Mouse (Mus musculus): ENCODE data around the gene Scube2. TPM values are rescaled to one million over a fixed set of nuclear protein-coding genes. Genes with fewer than 3 reads are reported as not detected.

Gene Scube2
- 1.3 and 2.0 TPM in 2 replicates for polyA plus RNA-seq (2014; fragmentation: Nextera tagmentation; extraction: Ambion mirVana)

- Histone ChIP-seq H3K27me3 (ENCODE audit: insufficient read depth, low read length) (peaks cover 18% of the 10 kb centered on the region), H3K27ac (ENCODE audit: low read depth) (no peak within 1 kb of the TSS), H3K9ac (peak within 1 kb of the TSS; percentile 60), H3K36me3 (ENCODE audit: insufficient read depth) (no peaks in the 10 kb centered on the region), H3K9me3 (ENCODE audit: low read depth, low read length) (no peaks in the 10 kb centered on the region), H3K4me1 (ENCODE audit: insufficient read depth) (no peaks in the 10 kb centered on the region), H3K4me3 (ENCODE audit: low read depth, low read length) (peak within 1 kb of the TSS; percentile 57), H3K4me2 (peak within 1 kb of the TSS; percentile 94)
- ATAC-seq (ENCODE audit: insufficient read depth): peak; percentile 79
- DNase-seq: peak; percentile 57
- no peak for TF ChIP-seq CTCF (IDR thresholded peaks at IDR 0.05; ENCODE audit: low read depth)
- 1% methylated on average over 67 of the region's 69 CpGs for WGBS
These were observed at the start of gene Scube2 for GRCm38 (mm10) chr7:109865370-109866229. Gene Scube2 (minus strand): TSS chr7:109865679.

- Histone ChIP-seq H3K9ac (no peak overlapping the region), H3K9me3 (ENCODE audit: low read depth, low read length) (no peaks in the 10 kb centered on the region), H3K4me1 (ENCODE audit: insufficient read depth) (no peaks in the 10 kb centered on the region), H3K27ac (ENCODE audit: low read depth) (no peak overlapping the region), H3K36me3 (ENCODE audit: insufficient read depth) (peaks cover 84% of the 10 kb centered on the region), H3K27me3 (ENCODE audit: insufficient read depth, low read length) (no peaks in the 10 kb centered on the region), H3K4me3 (ENCODE audit: low read depth, low read length) (no peak overlapping the region), H3K4me2 (no peak overlapping the region)
- ATAC-seq (ENCODE audit: insufficient read depth): no peak
- DNase-seq: no peak
- WGBS: 95% methylated on average over 2 of the region's 2 CpGs
- TF ChIP-seq CTCF (IDR thresholded peaks at IDR 0.05; ENCODE audit: low read depth): no peak
These were observed 40.7 kb upstream of the Scube2 start for GRCm38 (mm10) chr7:109906165-109906564.

GRCm38 (mm10) chr7:109900921-109901320 lies 35.4 kb upstream of the Scube2 start:
- Histone ChIP-seq H3K27ac (ENCODE audit: low read depth) (no peak overlapping the region), H3K27me3 (ENCODE audit: insufficient read depth, low read length) (no peaks in the 10 kb centered on the region), H3K36me3 (ENCODE audit: insufficient read depth) (peaks cover 91% of the 10 kb centered on the region), H3K4me3 (ENCODE audit: low read depth, low read length) (no peak overlapping the region), H3K4me2 (no peak overlapping the region), H3K9ac (no peak overlapping the region), H3K9me3 (ENCODE audit: low read depth, low read length) (no peaks in the 10 kb centered on the region), H3K4me1 (ENCODE audit: insufficient read depth) (no peaks in the 10 kb centered on the region)
- no peak for ATAC-seq (ENCODE audit: insufficient read depth)
- 72% methylated on average over 9 of the region's 9 CpGs for WGBS
- TF ChIP-seq CTCF (IDR thresholded peaks at IDR 0.05; ENCODE audit: low read depth): no peak
- no peak for DNase-seq

- H3K27ac ChIP-seq (ENCODE audit: low read depth): no peak overlapping the region
- ATAC-seq (ENCODE audit: insufficient read depth): no peak
- no peak overlapping the region for H3K4me2 ChIP-seq
- no peak overlapping the region for H3K9ac ChIP-seq
- no peak overlapping the region for H3K4me3 ChIP-seq (ENCODE audit: low read depth, low read length)
- H3K4me1 ChIP-seq (ENCODE audit: insufficient read depth): no peaks in the 10 kb centered on the region
- peaks cover 89% of the 10 kb centered on the region for H3K36me3 ChIP-seq (ENCODE audit: insufficient read depth)
- H3K27me3 ChIP-seq (ENCODE audit: insufficient read depth, low read length): no peaks in the 10 kb centered on the region
- no peak for TF ChIP-seq CTCF (IDR thresholded peaks at IDR 0.05; ENCODE audit: low read depth)
- no peaks in the 10 kb centered on the region for H3K9me3 ChIP-seq (ENCODE audit: low read depth, low read length)
- peak; percentile 19 for DNase-seq
These were observed 33.4 kb upstream of the Scube2 start for GRCm38 (mm10) chr7:109898911-109899310.

- H3K4me2 ChIP-seq: no peak overlapping the region
- H3K36me3 ChIP-seq (ENCODE audit: insufficient read depth): peaks cover 63% of the 10 kb centered on the region
- no peak overlapping the region for H3K9ac ChIP-seq
- H3K27me3 ChIP-seq (ENCODE audit: insufficient read depth, low read length): no peaks in the 10 kb centered on the region
- H3K4me3 ChIP-seq (ENCODE audit: low read depth, low read length): no peak overlapping the region
- no peak overlapping the region for H3K27ac ChIP-seq (ENCODE audit: low read depth)
- WGBS: 47% methylated on average over 3 of the region's 3 CpGs
- peak; percentile 33; the same call in 1 of the 2 replicates for ATAC-seq (ENCODE audit: insufficient read depth)
- H3K9me3 ChIP-seq (ENCODE audit: low read depth, low read length): no peaks in the 10 kb centered on the region
- H3K4me1 ChIP-seq (ENCODE audit: insufficient read depth): no peaks in the 10 kb centered on the region
- DNase-seq: peak; percentile 87
- peak; percentile 89 for TF ChIP-seq CTCF (IDR thresholded peaks at IDR 0.05; ENCODE audit: low read depth)
These were observed 27.1 kb upstream of the Scube2 start for GRCm38 (mm10) chr7:109892530-109892929.

- Histone ChIP-seq H3K27me3 (ENCODE audit: insufficient read depth, low read length) (no peaks in the 10 kb centered on the region), H3K4me2 (no peak overlapping the region), H3K9ac (no peak overlapping the region), H3K9me3 (ENCODE audit: low read depth, low read length) (no peaks in the 10 kb centered on the region), H3K36me3 (ENCODE audit: insufficient read depth) (peaks cover 58% of the 10 kb centered on the region), H3K4me3 (ENCODE audit: low read depth, low read length) (no peak overlapping the region), H3K4me1 (ENCODE audit: insufficient read depth) (no peaks in the 10 kb centered on the region), H3K27ac (ENCODE audit: low read depth) (no peak overlapping the region)
- TF ChIP-seq CTCF (IDR thresholded peaks at IDR 0.05; ENCODE audit: low read depth): no peak
- ATAC-seq (ENCODE audit: insufficient read depth) (no peak), DNase-seq (no peak)
- 76% methylated on average over 4 of the region's 4 CpGs for WGBS
These were observed 26.3 kb upstream of the Scube2 start for GRCm38 (mm10) chr7:109891786-109892185.

- Histone ChIP-seq H3K36me3 (ENCODE audit: insufficient read depth) (peaks cover 46% of the 10 kb centered on the region), H3K4me3 (ENCODE audit: low read depth, low read length) (no peak overlapping the region), H3K4me2 (no peak overlapping the region), H3K9ac (no peak overlapping the region), H3K4me1 (ENCODE audit: insufficient read depth) (no peaks in the 10 kb centered on the region), H3K9me3 (ENCODE audit: low read depth, low read length) (no peaks in the 10 kb centered on the region), H3K27me3 (ENCODE audit: insufficient read depth, low read length) (no peaks in the 10 kb centered on the region), H3K27ac (ENCODE audit: low read depth) (no peak overlapping the region)
- DNase-seq (no peak), ATAC-seq (ENCODE audit: insufficient read depth) (no peak)
- WGBS: 88% methylated on average over 2 of the region's 2 CpGs
- no peak for TF ChIP-seq CTCF (IDR thresholded peaks at IDR 0.05; ENCODE audit: low read depth)
These were observed 24.8 kb upstream of the Scube2 start for GRCm38 (mm10) chr7:109890256-109890655.

Measured in lung, embryonic 14.5 days (tissue).